Mouse (Mus musculus) granulocyte monocyte progenitor cell, adult 5-6 weeks (primary cell): ENCODE results near the gene Zfp689. TPM values are rescaled to one million over a fixed set of nuclear protein-coding genes. Genes with fewer than 3 reads are reported as not detected.
"Not testable (repeated sequence)": the region's sequence is repeated elsewhere in the genome, so short reads cannot be mapped to it uniquely, and the experiment has no call there.

Experiments used
- ATAC-seq: replicated peaks from 2 replicates; pipeline ENCODE4 v1.8.0; 2016; ENCODE audit warnings: mild to moderate bottlenecking, moderate TSS enrichment, inconsistent platforms; ENCODE audit not compliant: poor library complexity, severe bottlenecking
- total RNA-seq, 2 experiments: library from RNA; stranded (forward) in 1 of 2; stranded (reverse) in 1 of 2; fragments of 200-712, 200-1000 nt in 1 of 2; fragments of >200 nt in 1 of 2; fragmentation: Nextera tagmentation in 1 of 2; gene quantifications; 2 replicates each; pipeline ENCODE4 v1.2.3; 2014 to 2017

The Zfp689 gene
- total RNA-seq, 2 experiments from 2014 or later, result 3.6 to 3.9 TPM

DNA sequence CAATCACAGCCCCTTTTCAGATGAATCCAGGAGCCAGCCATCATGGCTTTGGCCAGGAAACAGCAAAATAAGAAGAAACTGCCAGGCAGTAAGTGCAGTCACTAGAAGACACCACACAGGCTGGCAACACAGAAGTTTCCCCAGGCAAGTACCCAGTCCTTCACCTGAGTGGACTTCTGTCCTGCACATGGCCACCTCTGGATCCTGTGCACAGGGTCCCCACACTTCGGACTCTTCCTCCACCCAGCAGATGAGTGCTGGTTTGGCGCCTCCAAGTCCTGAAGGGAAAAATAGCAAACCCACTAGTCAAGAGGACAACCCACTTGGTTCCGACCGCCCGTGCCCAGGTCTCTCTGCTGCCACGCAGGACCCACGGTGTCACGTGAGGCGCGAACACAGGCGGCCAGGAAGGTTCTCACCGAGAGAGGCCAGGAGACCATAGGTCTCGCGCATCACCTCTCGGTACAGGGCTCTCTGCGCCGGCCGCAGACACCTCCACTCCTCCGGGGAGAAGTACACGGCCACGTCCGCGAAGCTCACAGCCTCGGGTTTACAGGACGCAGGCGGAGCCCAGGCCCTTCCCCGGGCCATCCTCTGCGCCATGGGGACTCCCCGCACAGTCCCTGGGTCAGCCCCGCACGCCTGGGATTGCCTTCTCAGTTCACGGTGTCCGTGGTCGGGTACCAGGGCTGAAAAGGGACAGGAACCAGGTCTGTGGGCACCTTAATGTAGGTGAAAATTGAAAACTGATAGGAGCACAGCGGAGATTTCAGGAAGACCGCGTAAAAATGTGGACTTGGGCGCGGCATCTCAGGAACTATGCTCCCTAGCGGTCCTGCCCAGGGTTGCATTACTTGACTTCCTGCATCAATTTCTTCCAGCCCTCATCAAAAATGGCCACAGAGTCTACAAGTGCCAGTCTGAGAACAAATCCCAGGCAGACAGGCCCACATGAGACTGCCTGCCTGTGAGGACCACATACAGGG is 42.7 kb downstream of the Zfp689 start, which contains the start of gene Zfp764:
TSS of gene Zfp764 (minus strand) at position 821 of the 986 bp plus-strand sequence.
- ATAC-seq, result peak; percentile 89

GRCm38 (mm10) chr7:127404101-127404500 is 44.9 kb downstream of the Zfp689 start:
- not testable (repeated sequence) for ATAC-seq

DNA sequence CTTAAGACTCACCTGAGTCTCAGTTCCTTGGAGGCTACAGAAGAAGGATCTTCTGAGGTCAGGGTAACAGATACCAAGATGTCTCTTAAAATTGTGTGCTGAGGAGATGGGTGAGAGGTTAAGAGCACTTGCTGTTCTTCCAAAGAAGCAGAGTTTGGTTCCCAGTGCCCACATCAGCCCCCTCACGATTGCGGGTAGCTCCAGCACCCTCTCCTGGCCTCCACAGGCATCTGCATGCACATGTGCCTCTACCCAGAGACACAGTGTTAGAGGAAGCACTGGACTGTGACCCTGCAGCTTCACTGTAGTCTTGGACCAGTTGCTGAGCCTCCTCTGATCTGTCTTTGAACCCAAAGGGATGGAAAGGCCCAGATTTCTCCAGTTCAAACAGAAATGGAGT is 46.0 kb downstream of the Zfp689 start:
- ATAC-seq, result no peak; the same call in 1 of the 2 replicates

- ATAC-seq, result no peak
Observed at GRCm38 (mm10) chr7:127400355-127400754, 48.6 kb downstream of the Zfp689 start.

- peak; percentile 33; the same call in 1 of the 2 replicates for ATAC-seq
Observed at GRCm38 (mm10) chr7:127393944-127394333, 55.0 kb downstream of the Zfp689 start.

DNA sequence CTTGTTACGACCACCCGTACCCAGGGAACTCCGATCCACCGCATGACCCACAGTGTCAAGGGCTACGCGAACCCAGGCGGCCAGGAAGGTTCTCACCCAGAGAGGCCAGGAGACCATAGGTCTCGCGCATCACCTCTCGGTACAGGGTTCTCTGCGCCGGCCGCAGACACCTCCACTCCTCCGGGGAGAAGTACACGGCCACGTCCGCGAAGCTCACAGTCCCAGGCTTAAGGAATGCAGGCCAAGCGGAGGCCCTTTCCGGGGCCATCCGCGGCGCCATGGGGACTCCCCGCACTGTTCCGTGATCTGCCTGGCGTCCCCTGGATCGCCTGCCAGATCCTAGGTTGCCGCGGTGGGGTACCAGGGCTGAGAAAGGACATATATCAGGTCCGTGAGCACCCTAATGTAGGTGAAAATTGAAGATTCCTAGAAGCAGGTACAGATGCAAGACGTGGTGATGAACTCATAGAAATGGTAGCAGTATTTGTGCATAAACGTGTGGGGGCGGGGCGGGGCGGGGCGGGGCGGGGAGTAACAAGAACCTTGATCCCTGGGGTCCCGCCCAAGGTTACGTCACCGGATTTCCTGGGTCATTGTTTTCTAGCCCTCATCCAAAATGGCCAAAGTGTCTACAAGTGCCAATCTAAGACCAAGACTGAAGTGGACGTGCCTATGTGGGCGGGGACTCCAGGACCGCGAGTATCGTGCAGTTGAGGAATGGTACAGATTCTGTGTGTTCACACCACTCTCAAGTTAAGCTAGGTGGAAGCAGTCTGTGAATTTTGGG is 55.6 kb downstream of the Zfp689 start, which contains the start of gene E430018J23Rik:
TSS of gene E430018J23Rik (minus strand) at position 473 of the 787 bp plus-strand sequence.
- peak; percentile 96 for ATAC-seq

DNA sequence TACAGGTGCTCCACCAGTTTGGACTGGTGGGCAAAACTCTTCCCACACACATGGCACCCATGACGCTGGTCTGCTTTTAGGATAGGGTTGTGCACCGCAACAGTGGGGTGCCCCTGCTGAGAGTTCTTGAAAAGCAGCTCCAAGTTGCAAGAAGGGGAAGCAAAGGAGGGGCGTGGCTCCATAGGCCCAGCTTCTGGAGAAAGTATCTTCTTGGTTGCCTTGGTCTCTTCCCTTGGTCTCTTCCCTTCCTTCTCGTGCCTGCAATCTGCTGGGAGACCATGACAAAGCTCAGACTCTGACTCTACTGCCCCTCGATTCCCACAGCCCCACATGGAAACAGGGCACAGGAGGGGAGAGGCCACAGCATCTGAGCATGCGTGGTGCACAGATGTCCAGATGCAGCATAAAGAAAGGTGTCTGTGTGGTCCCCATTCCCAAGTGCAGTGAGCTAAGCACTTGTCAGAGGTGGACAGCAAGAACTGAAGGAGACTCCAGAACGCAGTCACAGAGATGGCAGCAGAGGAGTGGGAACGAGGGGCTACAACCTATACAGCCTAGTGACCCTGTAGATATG is 56.6 kb downstream of the Zfp689 start:
- peak; percentile 22 for ATAC-seq

Other genes starting within 250 kb of the Zfp689 start
- gene Tbc1d10b, start 240.7 kb downstream of the Zfp689 start, total RNA-seq (2014; fragmentation: Nextera tagmentation), result 27.0 and 33.2 TPM in 2 replicates
- 26.2 and 35.0 TPM in 2 replicates for gene Tbc1d10b, start 240.7 kb downstream of the Zfp689 start, total RNA-seq (2017)
- gene Mylpf, start 240.3 kb downstream of the Zfp689 start, total RNA-seq (2014; fragmentation: Nextera tagmentation), result 9.1 and 25.5 TPM in 2 replicates
- gene Mylpf, start 240.3 kb downstream of the Zfp689 start, total RNA-seq (2017), result 1.2 and 4.3 TPM in 2 replicates
- gene Zfp553, start 216.1 kb downstream of the Zfp689 start, total RNA-seq (2014; fragmentation: Nextera tagmentation), result 6.0 and 18.7 TPM in 2 replicates
- 11.4 and 12.0 TPM in 2 replicates for gene Zfp553, start 216.1 kb downstream of the Zfp689 start, total RNA-seq (2017)
- gene Sept1, start 216.0 kb downstream of the Zfp689 start, total RNA-seq (2014; fragmentation: Nextera tagmentation), result 17.1 and 23.3 TPM in 2 replicates
- 29.1 and 33.3 TPM in 2 replicates for gene Sept1, start 216.0 kb downstream of the Zfp689 start, total RNA-seq (2017)
- gene Zfp771, start 204.9 kb downstream of the Zfp689 start, total RNA-seq (2014; fragmentation: Nextera tagmentation), result 4.9 and 7.8 TPM in 2 replicates
- 5.9 and 10.6 TPM in 2 replicates for gene Zfp771, start 204.9 kb downstream of the Zfp689 start, total RNA-seq (2017)
- 99.5 and 126 TPM in 2 replicates for gene Dctpp1, start 188.4 kb downstream of the Zfp689 start, total RNA-seq (2014; fragmentation: Nextera tagmentation)
- gene Dctpp1, start 188.4 kb downstream of the Zfp689 start, total RNA-seq (2017), result 68.9 and 72.0 TPM in 2 replicates
- gene Sephs2, start 175.1 kb downstream of the Zfp689 start, total RNA-seq (2014; fragmentation: Nextera tagmentation), result 63.0 and 70.4 TPM in 2 replicates
- 158 and 176 TPM in 2 replicates for gene Sephs2, start 175.1 kb downstream of the Zfp689 start, total RNA-seq (2017)
- gene Itgal, start 152.9 kb downstream of the Zfp689 start, total RNA-seq (2014; fragmentation: Nextera tagmentation), result 57.2 and 65.5 TPM in 2 replicates
- 22.4 and 27.1 TPM in 2 replicates for gene Itgal, start 152.9 kb downstream of the Zfp689 start, total RNA-seq (2017)
- 3.7 and 9.6 TPM in 2 replicates for gene Zfp768, start 103.6 kb downstream of the Zfp689 start, total RNA-seq (2014; fragmentation: Nextera tagmentation)
- gene Zfp768, start 103.6 kb downstream of the Zfp689 start, total RNA-seq (2017), result 5.5 and 6.2 TPM in 2 replicates
- 1.8 and 4.4 TPM in 2 replicates for gene Zfp747, start 73.1 kb downstream of the Zfp689 start, total RNA-seq (2014; fragmentation: Nextera tagmentation)
- 6.2 and 13.4 TPM in 2 replicates for gene Zfp747, start 73.1 kb downstream of the Zfp689 start, total RNA-seq (2017)
- gene 9130019O22Rik, start 62.0 kb downstream of the Zfp689 start, total RNA-seq (2014; fragmentation: Nextera tagmentation), result 2.7 and 3.7 TPM in 2 replicates
- 4.1 and 5.5 TPM in 2 replicates for gene 9130019O22Rik, start 62.0 kb downstream of the Zfp689 start, total RNA-seq (2017)
- 2.5 TPM in 1 of 2 replicates, not detected in the other for gene E430018J23Rik, start 55.5 kb downstream of the Zfp689 start, total RNA-seq (2014; fragmentation: Nextera tagmentation)
- 4.2 and 8.9 TPM in 2 replicates for gene E430018J23Rik, start 55.5 kb downstream of the Zfp689 start, total RNA-seq (2017)
- gene Zfp764, start 42.3 kb downstream of the Zfp689 start, total RNA-seq (2014; fragmentation: Nextera tagmentation), result 8.9 and 10.8 TPM in 2 replicates
- gene Zfp764, start 42.3 kb downstream of the Zfp689 start, total RNA-seq (2017), result 12.5 and 15.1 TPM in 2 replicates
- gene Zfp688, start 27.1 kb downstream of the Zfp689 start, total RNA-seq (2014; fragmentation: Nextera tagmentation), result 13.5 and 17.6 TPM in 2 replicates
- 7.1 and 12.5 TPM in 2 replicates for gene Zfp688, start 27.1 kb downstream of the Zfp689 start, total RNA-seq (2017)
- gene Prr14, start 10.5 kb upstream of the Zfp689 start, total RNA-seq (2014; fragmentation: Nextera tagmentation), result 96.7 and 115 TPM in 2 replicates
- 23.8 and 29.0 TPM in 2 replicates for gene Prr14, start 10.5 kb upstream of the Zfp689 start, total RNA-seq (2017)
- gene Fbrs, start 30.0 kb upstream of the Zfp689 start, total RNA-seq (2014; fragmentation: Nextera tagmentation), result 87.1 and 132 TPM in 2 replicates
- 21.9 and 28.5 TPM in 2 replicates for gene Fbrs, start 30.0 kb upstream of the Zfp689 start, total RNA-seq (2017)
- gene Srcap, start 62.8 kb upstream of the Zfp689 start, total RNA-seq (2014; fragmentation: Nextera tagmentation), result 139 and 145 TPM in 2 replicates
- gene Srcap, start 62.8 kb upstream of the Zfp689 start, total RNA-seq (2017), result 20.9 and 22.9 TPM in 2 replicates
- 25.2 and 31.5 TPM in 2 replicates for gene Gm42715, start 70.4 kb upstream of the Zfp689 start, total RNA-seq (2014; fragmentation: Nextera tagmentation)
- 5.7 and 6.4 TPM in 2 replicates for gene Gm42715, start 70.4 kb upstream of the Zfp689 start, total RNA-seq (2017)
- 8.1 TPM in 1 of 2 replicates, not detected in the other for gene Tmem265, start 112.2 kb upstream of the Zfp689 start, total RNA-seq (2014; fragmentation: Nextera tagmentation)
- gene Tmem265, start 112.2 kb upstream of the Zfp689 start, total RNA-seq (2017), result 0.99 and 2.9 TPM in 2 replicates
- 57.0 and 72.0 TPM in 2 replicates for gene Phkg2, start 124.2 kb upstream of the Zfp689 start, total RNA-seq (2014; fragmentation: Nextera tagmentation)
- gene Phkg2, start 124.2 kb upstream of the Zfp689 start, total RNA-seq (2017), result 27.4 and 31.7 TPM in 2 replicates
- 0.37 and 0.77 TPM in 2 replicates for gene Ccdc189, start 139.4 kb upstream of the Zfp689 start, total RNA-seq (2014; fragmentation: Nextera tagmentation)
- gene Ccdc189, start 139.4 kb upstream of the Zfp689 start, total RNA-seq (2017), result 1.6 and 3.9 TPM in 2 replicates
- gene Rnf40, start 139.6 kb upstream of the Zfp689 start, total RNA-seq (2014; fragmentation: Nextera tagmentation), result 25.0 and 48.1 TPM in 2 replicates
- gene Rnf40, start 139.6 kb upstream of the Zfp689 start, total RNA-seq (2017), result 35.3 and 42.8 TPM in 2 replicates
- 12.9 and 18.9 TPM in 2 replicates for gene Zfp629, start 166.6 kb upstream of the Zfp689 start, total RNA-seq (2014; fragmentation: Nextera tagmentation)
- 8.2 and 12.6 TPM in 2 replicates for gene Zfp629, start 166.6 kb upstream of the Zfp689 start, total RNA-seq (2017)